Mouse (Mus musculus): ENCODE measurements around the gene Gm17606.
A peak's percentile ranks its signal among the peaks of the same experiment; 100 is the strongest.

Gene Gm17606

DNA sequence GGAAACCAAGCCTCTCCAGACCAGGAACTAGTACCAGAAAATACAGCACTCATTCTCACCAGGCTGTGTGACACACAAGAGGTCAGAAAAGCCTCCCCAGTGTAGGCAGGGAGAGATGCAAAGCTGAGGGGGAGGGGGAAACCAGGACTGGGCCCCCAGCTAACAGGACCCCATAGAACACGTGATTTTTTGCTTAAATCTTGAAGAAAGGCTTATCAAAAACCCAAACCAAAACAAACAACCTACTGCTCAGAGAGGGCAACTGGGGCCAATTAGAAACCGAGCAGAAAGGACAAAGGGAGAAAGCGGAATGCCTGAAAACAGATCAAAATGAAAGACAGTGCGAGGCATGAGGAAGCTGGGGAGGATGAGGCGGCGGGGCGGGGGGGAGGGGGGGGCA is 12.0 kb downstream of the Gm17606 start:
- peak in 1 of 2 experiments; percentile 55 for DNase-seq (ENCODE audit: inconsistent age in 2 of 2, low spot score in 1 of 2)

DNA sequence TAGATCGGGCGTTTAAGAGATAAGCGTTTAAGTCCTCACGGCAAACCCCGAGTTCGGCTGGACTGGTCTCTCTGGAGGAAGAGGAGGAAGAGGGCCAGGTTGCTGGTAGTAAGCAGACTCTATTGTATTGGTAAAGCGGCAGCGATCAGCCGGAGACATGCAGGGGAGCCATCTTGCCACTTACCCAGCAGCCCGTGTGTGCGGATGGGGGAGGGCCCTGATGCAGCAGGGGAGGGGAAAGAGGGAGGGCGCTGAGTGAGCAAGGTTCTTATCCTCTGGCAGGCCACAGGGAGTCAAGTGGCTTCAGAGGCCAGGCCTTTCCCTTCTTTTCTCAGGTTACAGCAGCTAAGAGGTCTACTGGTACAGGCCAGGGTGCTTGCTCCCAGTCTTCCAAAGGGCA is 12.7 kb downstream of the Gm17606 start:
- peak; percentile 91 to 96 for DNase-seq (ENCODE audit: inconsistent age in 2 of 2, low spot score in 1 of 2)

DNA sequence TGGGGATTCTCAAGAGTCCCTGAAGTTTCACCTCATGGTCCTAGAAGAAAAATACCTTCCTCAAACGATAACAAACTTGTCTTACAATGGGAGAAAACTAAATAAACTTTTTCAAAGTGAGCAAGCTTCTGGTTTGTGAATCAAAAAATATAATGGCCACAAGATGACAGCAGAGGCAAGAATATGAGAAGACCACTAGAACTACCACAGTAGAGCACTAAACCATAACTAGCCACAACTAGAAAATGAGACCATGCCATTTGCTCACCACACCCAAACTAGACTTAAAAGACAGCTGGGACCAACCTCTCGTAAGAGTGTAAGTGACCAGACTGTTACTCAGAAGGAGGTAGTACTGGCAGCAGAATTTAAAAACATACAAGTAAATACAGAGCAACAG is 19.3 kb downstream of the Gm17606 start:
- DNase-seq (ENCODE audit: inconsistent age in 2 of 2, low spot score in 1 of 2), result peak in 1 of 2 experiments; percentile 63

DNA sequence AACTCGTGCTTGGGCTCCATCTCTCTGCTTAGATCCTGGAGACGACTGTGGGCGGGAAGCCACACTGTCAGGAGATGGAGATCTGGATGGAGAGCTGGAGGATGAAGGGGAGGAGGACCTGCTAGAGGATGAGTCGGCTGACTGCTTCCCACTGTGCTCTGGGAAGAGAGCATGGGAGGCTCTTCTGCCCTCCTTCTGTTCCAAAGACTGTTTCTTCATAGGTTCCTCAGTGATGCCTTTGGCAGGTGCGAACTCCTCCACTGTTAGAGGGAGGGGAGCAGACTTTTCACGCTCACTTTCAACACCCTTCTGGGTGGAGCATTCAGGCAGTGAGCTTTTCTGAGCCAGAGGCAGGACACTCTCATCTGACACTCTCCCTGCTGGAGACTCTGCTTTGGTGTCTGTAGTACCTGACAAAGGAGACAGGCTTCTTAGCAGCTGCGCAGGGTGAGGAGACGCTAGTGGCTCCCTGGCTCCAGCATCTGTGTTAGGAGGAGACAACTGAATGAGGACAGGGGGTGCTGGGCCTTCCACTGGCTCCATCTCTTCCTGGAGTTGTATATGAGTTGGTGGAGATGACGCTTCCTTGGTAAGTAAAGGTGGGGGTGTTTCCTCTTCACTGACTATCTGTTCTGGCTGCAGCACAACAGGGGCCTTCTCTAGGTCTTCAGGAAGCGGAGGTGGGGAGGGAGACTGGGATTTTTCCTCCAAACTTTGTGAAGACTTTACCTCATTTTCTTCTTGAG is 23.9 kb downstream of the Gm17606 start:
- no peak for DNase-seq (ENCODE audit: inconsistent age in 2 of 2, low spot score in 1 of 2)

DNA sequence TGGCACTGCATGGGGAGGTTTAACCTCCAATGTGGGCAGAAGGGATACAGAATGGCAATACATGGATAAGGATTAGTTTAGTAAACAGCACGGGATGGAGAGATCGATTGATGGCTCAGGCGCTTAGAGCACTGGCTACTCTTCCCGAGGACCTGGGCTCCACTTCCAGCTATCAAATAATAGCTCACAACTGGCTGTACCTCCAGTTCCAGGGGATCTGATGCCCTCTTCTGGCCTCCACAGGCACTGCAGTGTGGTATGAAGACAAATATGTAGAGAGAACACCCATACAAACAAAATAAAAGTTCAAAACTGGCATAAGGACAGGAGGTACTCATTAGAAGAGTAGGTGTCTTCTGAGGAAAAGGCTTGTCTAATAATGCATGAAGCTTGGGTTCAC is 28.6 kb downstream of the Gm17606 start:
- peak; percentile 56 to 85 for DNase-seq (ENCODE audit: inconsistent age in 2 of 2, low spot score in 1 of 2)

DNA sequence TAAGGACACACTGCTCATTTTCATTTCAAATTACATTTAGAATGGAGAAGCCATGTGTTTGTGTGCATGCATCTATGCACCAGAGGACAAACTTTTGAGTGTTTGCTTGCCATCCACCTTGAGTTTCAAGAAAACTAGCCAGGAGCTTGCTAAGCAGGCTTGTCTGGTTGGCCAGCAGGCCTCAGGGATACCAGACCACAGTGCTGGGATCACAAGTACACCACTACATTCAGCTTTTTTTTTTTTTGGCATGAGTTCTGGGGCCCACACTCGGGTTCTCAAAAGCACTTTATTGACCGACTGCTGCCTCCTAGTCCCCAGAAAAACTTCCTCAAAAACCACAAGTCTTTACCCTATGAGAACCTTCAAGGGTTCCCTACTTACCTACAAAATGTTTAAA is 33.6 kb downstream of the Gm17606 start:
- no peak for DNase-seq (ENCODE audit: inconsistent age in 2 of 2, low spot score in 1 of 2)

DNA sequence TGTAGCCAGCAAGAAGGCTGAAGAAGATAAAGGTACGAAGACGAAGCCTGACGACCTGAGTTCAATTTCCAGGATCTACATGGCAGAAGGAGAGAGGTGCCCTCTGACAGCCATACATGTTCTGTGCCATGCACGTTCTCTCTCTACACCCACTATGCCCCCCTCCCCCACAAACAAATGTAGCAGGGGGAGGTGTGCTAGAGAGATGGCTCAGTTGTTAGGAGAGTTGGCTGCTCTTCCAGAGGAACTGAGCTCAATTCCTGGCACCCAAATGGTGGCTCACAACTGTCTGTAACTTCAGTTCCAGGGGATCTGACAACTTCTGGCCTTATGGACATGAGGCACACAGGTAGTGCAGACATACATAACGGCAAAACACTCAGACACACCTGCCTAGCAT is 35.5 kb downstream of the Gm17606 start:
- DNase-seq (ENCODE audit: inconsistent age in 2 of 2, low spot score in 1 of 2), result no peak

DNA sequence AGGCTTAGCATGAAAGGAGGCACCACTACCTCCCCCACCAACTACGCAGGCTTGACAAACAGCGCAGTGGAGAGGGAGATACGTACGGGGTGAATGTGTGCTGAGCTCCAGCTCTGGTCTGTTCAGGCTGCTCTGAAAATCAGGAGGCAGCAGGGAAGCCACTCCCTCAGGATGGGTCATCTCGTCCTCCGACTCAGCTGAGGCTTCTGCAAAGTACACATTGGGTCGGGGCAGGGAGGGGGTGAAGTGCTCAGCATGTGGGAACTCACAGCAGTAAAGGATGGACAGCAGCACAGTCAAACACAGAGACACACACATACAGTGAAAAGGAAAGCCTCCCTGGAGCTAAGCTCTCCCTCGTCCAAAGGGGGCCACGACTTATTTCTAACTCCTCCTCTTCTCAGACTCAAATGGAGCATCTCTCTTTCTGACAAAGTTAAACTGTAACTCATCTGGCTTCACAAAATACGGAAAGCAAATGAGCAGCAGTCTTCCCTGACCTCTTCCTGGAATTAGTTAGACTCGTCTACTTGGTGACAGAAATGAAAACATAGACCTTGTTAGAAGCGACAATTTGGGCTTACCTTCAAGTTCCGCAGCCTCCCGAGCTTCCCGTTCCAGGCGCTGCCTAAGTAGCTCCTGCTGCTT is 38.0 kb downstream of the Gm17606 start:
- DNase-seq (ENCODE audit: inconsistent age in 2 of 2, low spot score in 1 of 2), result no peak

DNA sequence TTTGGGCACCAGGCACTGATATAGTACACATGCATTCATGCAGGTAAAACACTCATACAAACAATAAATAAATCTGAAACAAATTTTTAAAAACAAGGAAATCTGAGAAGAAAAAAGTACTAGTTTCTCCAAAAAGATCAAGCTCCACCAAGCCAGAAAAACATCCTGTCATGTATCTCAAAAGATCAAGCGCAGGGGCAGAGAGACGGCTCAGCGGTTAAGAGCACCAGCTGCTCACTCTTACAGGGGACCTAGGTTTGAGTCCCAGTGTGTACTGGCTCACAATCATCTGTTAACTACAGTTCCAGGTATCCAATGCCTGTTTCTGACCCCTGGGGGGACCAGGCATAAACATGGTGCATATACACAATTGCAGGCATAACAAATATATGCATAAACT is 41.6 kb downstream of the Gm17606 start:
- no peak for DNase-seq (ENCODE audit: inconsistent age in 2 of 2, low spot score in 1 of 2)

DNA sequence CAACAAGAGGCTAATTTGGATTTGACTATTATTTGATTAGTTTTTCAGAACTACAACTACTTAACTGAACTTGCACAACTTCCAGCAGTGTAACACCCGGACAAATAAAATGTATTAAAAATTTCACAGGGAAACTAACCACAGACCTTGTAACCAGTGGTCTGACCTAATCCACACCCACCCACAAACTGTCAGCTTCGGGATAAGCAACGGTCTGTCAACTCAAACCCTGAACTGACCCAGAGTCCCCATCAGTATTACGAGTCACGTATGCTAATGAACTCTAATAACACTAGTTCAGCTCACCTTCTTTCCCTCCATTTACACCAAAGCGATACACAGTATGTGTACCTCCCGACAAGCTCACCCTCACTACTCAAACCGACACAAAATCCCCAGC is 44.7 kb downstream of the Gm17606 start:
- no peak for DNase-seq (ENCODE audit: inconsistent age in 2 of 2, low spot score in 1 of 2)

DNA sequence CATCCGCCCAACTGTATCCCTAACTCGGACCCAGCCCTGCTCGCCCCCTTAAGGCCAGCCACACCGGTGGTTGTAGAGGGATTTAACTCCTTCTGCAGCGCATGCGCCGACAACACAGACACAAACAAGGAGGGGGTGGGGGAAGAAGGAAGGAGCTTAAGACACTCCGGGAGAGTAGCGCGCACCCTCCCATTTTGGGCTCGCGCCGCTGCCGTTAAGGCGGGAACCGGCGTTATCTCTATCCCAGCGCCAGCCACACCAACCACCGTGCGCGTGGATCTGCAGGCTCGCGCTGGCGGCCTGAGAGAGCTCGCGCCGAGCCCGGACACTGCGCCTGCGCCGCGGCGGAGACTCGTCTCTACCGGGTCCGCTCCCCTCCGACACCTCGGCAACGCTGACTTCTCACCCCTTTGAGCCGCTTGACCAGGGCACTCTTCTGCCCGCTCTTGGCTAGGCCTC is 45.3 kb downstream of the Gm17606 start, which contains the start of gene 1700123O20Rik:
Gene 1700123O20Rik (plus strand): TSS at position 154 of the 459 bp plus-strand sequence.
- no peak for DNase-seq (ENCODE audit: inconsistent age in 2 of 2, low spot score in 1 of 2)

DNA sequence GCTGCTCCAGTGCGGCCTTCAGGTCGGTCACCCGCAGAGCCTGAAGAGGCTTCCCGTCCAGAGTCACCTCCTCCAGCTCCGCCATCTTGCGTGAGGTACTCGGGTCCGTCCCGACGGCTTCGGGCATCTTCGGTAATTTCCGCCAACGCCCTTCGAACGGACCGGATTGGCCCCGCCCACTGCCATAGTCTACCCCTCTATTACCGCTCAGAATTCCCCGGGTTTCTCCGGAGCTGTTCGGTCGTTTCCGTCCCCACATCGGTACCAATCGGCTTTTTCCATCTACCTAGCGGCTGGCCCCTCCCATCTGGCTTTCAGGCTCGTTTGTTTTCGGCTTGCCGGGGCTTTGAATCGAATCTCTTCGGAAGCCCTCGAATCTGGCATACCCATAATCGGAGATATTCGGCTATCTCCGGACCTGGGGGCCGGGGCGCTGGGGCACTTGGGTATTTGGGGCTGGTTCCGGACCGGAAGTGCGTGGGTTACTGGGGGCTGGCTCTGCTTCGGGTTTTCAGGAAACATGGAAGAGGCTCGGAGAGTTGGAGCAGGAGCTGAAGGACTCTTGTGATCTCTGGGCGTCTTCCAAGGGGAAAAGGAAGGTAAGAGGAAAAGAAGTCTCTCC is 45.9 kb downstream of the Gm17606 start, which contains the start of gene Acin1:
Gene Acin1 (minus strand): TSS at position 410 of the 622 bp plus-strand sequence.
- DNase-seq (ENCODE audit: inconsistent age in 2 of 2, low spot score in 1 of 2), result peak; percentile 100

DNA sequence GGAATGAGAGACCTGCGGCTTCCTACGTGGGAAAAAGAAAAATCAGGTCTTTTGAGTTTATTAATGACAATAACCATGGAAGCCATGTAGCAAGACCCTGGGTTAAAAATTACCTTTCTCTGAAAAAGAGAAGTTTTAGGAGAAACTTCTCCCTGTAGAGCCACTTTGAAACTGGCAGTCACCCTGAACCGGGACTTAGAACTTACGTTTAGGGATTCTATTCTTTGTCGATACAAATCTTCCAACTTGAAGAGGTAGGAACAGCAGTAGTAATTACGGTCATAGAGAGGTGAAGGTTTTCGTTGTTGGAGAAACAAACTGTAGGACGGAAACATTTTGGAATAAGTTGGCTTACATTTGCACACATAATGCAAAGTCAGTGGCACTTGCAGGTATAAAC is 46.5 kb downstream of the Gm17606 start:
- DNase-seq (ENCODE audit: inconsistent age in 2 of 2, low spot score in 1 of 2), result no peak

DNA sequence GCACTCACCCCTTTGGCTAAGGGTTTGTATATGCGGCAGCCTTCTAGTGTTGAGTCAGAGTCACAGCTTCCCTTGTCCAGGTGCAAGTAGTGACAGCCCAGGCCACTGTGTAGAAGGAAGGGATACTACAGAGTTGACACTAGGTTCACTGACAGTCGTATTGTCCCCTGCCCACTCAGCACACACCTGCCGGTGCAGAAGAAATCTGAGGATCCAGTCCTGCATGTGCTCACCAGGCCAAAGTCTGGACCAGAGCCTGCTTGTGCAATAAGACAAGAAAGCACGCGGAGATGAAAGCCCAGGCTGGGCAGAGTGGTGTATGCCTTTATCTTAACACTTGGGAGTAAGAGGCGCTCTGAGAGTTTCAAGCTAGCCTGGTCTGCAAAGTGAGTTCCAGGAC is 54.3 kb downstream of the Gm17606 start:
- DNase-seq (ENCODE audit: inconsistent age in 2 of 2, low spot score in 1 of 2), result no peak

DNA sequence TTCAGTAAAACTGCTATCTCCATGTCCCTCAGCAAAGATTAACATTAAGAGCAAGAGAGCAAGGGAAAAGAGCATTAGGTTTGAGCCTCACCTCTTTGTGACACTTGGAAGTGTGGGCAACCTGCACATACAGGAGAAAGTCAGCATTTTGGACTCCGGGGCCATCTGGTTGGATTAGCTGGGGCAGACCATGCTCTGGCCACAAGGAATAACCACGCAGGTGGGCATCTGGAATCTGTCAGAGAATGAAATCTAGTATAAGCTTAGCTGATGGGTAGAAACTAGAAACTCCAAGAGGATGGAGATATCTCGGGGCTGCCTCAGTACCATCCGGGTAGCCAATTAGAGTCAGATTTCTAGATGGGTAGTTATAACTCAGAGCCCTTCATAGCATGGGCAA is 56.0 kb downstream of the Gm17606 start:
- no peak for DNase-seq (ENCODE audit: inconsistent age in 2 of 2, low spot score in 1 of 2)

Measured in adrenal gland, adult (tissue).